Mouse (Mus musculus) adrenal gland, postnatal 14 days (tissue): ENCODE measurements at regions not wholly inside any gene's neighbourhood (a gene's known extent, or its start where the extent isn't known, plus 50 kb on each side); places are given as distances from the start of the nearest gene placed in this dataset.

Experiments used
- DNase-seq: peaks from one replicate; pipeline ENCODE4 v3.0.0; 2021; ENCODE audit warnings: mixed read lengths

GRCm38 (mm10) chr1:184536311-184537200, 195.9 kb downstream of the Hlx start:
- DNase-seq = no peak

- no peak for DNase-seq
Observed at GRCm38 (mm10) chr1:184535691-184536090, 196.7 kb downstream of the Hlx start.

- no peak for DNase-seq
Observed at GRCm38 (mm10) chr1:184534511-184534910, 197.9 kb downstream of the Hlx start.

DNA sequence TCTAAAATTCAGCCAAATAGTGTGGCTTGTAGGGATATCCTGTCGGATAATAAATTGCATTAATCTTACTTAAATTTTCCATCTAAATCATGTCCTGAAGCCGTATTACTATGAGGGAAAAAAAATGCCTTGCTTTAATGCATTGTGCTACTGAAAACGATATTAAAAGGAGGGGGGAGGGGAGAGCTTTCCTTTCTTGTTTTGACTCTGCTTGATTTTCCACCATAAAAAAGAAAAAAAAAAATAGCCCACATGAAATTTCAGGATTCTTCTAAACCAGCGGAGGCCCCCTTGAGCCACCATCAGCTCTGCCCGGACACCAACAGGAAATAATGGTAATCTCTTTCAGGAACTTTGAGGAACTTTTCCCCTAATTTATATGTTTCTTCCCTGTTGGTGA, 198.5 kb downstream of the Hlx start:
- no peak for DNase-seq

DNA sequence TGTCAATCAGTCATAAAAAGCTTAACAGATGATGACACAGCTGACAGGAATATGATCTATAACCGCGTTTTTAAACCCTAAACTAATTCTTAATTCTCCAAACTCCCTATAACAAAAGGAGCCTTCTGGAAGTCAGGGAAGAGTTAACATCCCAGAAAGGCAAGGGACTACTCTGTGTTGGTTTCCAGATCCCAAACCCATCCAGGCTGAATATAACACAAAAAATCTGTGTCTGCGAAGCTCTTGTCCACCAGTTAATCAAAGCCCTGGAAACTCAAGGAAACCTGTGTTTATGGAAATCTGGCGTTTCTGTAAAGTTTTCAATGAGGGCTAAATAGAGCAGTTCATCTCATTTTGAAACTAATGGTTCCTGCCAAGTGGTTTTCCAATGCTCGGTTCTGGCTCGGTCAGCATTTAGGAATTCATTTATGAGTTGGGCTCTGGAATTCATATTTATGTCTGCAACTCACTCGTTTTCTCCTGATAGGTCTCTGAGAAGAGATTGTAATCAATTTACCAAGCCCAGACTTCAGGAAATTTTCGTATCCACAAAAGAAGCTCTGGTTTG, 199.8 kb downstream of the Hlx start:
- no peak for DNase-seq

GRCm38 (mm10) chr1:184530606-184531320, 201.7 kb downstream of the Hlx start:
- no peak for DNase-seq

DNA sequence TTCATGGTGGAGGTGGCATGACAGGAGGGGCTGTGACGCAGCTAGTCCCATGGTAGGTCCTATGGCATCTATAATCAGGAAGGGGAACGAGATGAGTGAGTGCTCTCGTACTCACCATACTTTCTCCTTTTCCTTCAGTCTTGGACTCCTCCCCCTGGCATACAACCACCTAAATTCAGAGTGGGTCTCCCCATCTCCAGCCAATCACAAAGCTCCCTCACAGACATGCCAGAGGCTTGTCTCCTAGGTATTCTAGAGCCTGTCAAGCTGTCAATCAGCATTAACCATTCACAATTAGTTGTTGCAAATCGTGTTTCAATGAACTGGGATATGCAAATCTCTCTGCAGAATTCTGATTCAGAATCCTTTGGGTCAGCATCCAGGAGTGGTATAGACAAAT, 206.7 kb downstream of the Hlx start:
- no peak for DNase-seq

DNA sequence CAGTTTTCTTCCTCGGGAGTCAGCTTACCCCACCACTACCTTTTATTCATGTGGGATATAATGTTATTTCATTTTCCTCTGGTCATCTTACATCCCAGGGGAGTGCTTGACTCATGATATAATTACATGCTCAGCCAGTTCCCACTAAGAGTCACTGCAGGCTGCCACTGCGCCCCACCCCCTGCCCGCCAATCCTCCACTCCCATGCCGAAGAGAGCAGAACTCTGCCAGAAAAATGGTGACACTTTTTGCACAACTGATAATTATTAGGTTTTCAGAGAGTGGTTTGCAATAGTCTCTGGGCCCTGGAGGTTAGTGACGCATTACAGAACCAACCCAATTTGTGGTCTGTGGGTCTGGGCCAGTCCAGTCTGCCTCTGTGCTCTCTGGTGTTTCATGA, 212.9 kb downstream of the Hlx start:
- DNase-seq = peak; percentile 64

DNA sequence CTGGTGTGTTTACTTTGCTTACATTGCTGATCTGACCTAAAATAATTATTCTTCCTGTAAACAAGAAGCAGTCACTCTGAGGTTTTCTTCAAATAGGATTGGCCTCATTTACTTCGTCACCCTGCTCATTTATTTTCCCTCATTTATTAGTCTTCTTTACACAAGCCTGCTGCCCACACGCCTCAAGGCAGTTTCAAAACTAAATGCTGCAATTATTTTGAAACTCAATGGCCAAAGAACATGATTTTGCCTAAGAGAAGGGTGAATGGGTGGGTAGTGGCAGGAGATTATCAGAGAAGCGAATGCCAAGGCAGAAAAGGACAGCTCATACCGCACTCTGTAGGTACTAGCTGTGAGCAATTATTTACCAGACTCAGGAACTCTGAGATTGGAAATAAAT, 227.8 kb downstream of the Hlx start:
- DNase-seq = no peak

- DNase-seq = no peak
Observed at GRCm38 (mm10) chr1:184503827-184504355, 228.5 kb downstream of the Hlx start.

DNA sequence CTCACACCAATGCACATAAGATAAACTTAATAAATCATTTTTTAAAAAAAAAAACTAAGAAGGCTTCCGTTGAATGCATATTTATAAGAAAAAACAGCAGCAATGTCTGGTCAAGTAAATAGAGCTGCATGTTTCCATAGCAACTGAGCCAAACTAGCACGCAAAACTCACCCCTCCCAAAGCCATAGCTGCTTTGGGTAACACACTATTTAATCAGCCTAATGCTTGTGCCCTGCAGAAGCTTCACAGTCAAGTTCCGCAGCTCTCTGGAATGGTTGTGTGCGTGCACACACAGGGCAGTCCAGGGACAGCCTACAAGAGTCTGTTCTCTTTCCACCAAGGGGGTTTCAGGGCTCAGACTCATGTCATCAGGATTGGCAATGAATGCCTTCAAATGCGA, 231.7 kb downstream of the Hlx start:
- DNase-seq = no peak

GRCm38 (mm10) chr1:184498909-184499525, 233.4 kb downstream of the Hlx start:
- DNase-seq = no peak

DNA sequence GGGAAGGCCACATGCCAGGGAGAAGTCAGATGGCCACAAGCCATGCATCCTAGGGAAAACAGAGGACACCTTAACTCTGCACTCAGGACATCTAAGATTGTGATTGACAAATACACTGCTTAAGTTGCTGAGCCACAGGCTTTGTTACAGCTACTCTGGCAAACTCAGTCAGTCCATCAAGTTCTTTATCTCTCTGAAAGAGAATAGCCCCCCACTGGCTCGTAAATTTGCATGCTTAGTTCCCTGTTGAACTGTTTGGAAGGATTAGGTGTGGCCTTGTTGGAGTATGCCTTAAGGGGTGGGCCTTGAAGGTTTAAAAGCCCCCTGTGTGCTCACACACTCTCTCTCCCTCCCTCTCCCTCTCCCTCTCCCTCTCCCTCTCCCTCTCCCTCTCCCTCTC, 235.4 kb downstream of the Hlx start:
- no peak for DNase-seq

- DNase-seq = no peak
Observed at GRCm38 (mm10) chr1:184493811-184494210, 238.6 kb downstream of the Hlx start.

DNA sequence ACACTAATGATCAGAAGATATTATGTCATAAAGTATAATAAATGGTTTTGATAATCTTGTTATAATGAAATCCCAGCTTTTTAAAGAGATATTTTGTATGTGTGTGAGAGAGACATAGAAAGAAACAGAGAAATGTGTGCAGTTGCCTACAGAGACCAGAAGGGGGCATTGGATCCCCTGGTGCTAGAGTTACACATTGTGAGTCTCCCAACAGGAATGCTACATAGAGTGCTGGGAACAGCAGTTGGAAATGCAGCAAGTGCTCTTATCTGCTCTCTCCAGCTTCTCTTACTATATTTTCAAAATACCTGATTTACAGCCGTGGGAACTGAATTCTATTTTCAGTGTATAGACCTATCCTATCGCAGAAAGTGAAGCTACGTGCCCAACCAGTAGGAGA, 240.3 kb downstream of the Hlx start:
- DNase-seq = no peak

DNA sequence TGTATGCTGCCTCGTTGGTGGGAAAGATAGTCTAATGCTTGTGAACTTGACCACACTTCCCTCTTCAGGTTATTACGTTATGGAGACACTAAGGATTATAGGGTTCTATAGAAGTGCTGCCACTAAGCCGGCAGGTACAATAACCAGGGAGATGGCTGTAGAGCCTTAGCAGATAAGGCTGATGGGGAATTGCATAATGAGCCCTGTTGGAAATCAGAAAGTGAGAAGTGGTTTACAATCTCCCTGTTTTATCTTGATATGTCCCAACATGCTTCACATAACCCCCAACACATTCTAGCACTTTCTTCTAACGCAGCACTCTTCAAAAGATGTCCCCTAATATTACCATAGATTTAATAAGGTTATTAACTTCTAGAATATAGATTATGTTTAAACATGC, 241.2 kb downstream of the Hlx start:
- no peak for DNase-seq

- no peak for DNase-seq
Observed at GRCm38 (mm10) chr1:184487409-184487808, 245.0 kb downstream of the Hlx start.

- no peak for DNase-seq
Observed at GRCm38 (mm10) chr1:184484801-184485200, 247.6 kb downstream of the Hlx start.

GRCm38 (mm10) chr1:184483371-184483770, 249.0 kb downstream of the Hlx start:
- no peak for DNase-seq

- DNase-seq = peak; percentile 29
Observed at GRCm38 (mm10) chr1:184482026-184482425, 250.4 kb downstream of the Hlx start.

GRCm38 (mm10) chr1:184480571-184481220, 251.7 kb downstream of the Hlx start:
- no peak for DNase-seq

DNA sequence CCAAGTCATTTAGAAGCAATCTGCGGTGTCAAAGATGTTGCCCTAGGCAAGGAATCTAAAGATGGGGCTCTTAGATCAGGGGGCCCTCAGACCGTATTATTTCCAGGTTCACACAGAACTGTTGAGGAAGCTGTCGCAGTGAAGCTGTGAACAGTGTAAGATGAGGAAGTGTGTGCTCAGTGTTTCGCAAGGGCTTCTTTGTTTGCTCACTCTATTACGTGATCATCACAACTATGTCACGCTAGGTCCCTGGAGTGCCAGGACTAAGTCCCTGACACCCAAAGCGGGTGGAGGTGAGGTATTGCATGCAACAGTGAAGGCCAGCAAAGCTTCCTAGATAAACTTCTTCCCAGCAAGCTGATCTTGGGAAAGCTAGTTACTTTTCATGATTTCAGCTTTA, 254.4 kb downstream of the Hlx start:
- DNase-seq = no peak
